Mouse (Mus musculus): ENCODE data around the gene Stmn1.

- TF ChIP-seq GATA1 (IDR thresholded peaks at IDR 0.05; ENCODE audit: borderline replicate concordance, low read length): no peak
- TF ChIP-seq FLI1 (IDR thresholded peaks at IDR 0.05; ENCODE audit: low read length): no peak
These were observed 37.2 kb downstream of the Stmn1 start for GRCm38 (mm10) chr4:134505303-134505789.
